Mouse (Mus musculus) T-cell, adult 2 months (primary cell): ENCODE results near the gene Lpp.

Experiments
- DNase-seq: peaks from one replicate; pipeline ENCODE4 v3.0.0; 2022; ENCODE audit warnings: low spot score

The Lpp gene

DNA sequence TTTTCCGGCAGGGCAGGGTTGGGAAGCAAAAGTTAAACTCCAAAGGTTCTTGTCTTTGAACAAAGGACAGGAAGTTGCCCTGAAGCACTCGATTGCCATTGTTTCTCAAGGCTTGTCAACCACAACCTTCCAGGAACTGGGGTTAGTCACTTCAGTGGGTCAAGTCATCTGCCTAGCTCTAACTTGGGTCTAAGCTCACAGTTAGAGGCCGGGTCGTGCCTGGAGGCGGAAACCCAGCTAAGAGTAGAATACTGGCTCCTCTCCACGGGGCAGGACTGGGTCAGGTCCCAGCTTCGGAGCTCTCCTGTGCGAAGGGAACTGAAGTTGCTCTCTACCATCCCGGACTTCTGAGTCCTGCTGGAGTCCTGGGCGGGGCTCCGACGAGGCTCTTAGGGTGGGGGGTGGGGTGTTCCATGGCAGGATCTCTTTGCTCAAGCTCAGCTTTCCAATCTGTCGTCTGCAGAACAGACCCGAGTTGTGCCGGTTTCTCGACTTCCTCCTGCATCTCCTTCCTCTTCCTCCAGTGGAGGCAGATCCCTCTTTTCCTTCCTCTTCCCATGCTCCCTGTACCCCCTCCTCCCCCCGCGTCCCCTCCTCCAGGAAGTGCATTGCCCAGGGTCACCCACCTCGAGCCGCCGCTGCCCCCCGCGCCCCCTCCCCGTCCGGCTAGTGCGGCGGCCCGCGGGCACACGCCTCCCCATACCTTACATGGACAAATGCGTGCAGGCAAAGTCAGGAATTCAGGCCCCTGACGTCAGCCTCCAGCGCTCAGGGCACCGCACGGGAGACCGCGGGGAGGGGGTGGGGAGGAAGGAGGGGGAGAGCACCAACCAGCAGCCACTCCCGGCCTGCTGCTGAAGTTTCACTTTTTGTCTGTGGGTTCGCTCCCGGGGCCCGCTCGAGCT, at the start of gene Lpp:
Gene Lpp (plus strand): TSS at position 857 of the 905 bp plus-strand sequence.
- DNase-seq, result peak; percentile 62

DNA sequence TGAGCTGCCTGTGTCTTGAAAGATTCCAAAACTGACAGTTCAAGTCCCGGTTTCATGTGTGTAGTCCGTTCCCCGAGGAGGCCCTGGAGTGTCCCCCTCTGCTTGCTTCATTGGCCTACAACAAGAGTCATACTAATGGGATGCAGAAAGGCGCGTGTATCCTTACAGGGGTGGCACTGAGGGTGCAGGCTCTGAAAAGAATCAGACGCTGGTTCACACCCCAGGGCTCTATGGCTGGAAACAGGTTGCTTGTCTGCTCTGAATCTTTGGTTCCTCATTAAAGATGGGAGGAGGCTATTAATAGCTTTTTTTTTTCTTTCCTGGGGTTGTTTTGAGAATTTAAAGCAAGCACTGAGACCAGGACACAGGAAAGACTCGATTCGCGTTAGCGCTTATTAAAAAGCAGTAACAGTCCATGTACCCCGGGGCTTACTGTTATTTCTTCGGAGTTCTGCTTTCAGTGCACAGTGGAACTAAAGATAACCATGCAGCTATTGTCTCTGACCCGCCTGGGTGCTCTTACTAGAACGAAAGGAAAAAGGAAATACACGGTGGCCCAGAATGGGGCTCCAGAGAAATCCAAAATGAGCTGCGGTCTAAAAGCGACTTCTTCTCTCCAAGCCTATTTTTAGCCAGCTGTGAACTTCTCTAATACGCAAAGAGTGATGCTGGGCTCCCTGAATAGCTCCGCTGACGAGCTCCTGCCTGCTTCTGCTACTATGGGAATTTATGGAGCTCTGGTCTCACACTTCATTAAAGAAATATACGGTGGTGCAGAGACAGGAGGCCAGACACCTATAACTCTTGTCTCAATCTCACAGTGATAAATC, 45.5 kb upstream of the Lpp start:
- DNase-seq, result no peak

DNA sequence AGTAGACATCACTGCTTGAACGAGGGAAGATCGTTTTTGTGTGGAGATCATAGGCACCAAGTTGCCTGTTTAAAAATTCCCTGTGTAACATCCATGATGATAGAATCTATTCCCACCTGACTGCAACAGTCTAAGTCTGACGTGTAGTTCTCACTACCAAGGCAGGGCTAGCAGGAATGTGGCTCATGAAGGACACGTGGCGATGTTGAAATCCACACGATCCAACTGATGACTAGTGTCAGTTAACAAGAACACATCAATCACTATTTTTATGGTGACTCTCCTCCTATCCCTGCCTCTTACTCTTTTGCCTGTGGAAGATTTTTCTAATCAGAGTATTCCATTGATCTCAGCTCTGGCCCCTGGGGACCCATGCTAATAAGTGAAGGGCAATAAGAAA, 43.0 kb upstream of the Lpp start:
- DNase-seq, result no peak

DNA sequence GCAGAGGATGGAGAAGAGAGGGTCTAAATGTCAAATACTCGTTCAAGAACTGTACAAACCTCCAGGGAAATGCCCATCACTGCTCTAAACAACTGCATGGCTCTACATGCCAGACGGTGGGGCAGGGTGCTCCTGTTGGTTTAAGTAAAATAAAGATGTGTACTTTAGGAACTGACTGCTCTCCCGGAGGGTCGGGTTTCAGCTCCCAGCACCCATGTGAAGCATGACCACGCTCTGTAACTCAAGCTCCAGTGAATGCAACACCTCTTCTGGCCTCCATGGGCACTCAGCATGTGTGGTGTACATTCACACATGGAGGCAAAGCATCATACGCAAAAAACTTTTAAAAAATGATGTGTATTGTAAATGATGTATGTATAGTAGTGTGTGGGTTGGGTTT, 42.6 kb upstream of the Lpp start:
- DNase-seq, result no peak

DNA sequence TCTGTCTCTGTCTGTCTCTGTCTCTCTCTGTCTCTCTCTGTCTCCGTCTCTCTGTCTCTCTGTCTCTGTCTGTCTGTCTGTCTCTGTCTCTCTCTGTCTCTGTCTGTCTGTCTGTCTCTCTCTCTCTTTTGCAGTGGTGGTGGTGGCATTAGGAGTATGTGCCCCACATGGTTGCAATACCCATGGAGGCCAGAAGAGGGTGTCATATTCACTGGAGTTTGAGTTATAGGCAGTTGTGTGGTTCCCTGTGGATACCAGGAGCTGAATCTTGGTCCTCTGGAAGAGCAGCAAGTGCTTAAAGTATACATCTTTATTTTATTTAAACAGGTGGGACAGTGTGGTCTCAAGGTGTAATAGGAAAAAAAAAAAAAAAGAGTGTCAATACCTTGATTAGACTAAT, 41.5 kb upstream of the Lpp start:
- no peak for DNase-seq

DNA sequence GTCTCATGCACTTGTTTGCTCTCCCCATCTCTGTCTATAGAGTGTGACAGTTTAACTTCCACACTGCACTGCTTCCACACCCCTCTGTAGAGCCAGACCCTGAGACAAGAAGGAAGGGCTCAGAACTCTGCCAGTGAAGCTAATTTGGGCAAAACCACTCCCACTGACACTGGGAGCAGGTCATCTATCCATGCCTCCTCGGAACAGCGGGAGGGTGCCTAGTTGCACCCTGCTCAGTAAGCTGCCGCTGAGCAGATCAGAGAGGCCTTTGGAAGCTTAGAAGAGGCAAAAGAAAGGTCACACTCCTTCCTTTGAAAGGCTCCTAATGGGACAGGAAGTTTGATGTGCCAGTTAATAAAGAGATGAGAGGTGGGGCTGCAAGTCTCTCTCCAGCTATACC, 39.5 kb upstream of the Lpp start:
- no peak for DNase-seq

DNA sequence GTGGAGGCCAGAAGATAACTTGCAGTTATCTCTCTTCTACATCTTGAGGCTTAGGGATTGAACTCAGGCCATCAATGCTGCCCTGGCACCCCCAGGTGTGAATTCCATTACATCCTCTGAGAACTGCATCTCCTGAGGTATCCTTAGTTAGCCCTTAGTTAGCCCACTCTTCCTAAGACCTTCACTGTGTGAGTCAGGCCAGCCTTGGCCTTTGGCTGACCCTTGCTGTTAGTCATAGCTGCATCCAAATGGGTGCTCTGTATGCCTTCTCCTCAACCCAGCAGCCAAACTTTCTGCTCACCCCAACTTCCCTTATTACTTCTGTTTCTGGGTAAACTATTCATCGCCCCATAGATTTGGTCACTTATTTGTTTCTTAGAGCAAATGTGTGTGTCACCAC, 31.6 kb upstream of the Lpp start:
- DNase-seq, result no peak

DNA sequence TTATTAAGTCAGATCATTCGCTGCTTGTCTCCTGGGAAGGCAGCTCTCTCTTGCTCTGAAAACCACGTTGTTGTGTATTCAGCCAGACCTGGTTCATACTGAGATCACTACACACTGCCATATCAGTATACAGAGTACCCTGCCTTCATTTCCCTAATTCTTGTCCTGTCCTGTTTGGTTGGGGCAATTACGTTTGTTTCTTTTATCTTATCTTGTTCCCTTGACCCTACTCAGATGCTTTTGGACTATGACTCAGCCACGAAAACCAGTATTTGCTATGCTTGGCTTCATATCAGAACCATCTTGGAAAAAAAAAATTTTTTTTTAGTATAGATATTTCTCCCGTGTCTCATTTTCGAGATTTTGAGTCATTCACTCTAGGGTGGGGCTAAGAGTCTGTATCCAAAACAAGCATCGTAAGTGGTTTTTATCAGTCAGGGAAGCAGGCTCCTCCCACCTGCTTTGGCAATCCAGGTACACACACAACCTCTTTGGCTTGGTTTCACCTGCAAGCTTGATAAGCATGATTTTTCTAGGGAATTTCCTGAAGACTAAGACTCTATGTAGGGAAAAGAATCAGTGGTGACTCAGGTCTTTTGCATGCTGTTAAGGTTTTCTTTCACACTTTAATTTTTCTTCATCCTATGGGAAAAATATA, 29.1 kb upstream of the Lpp start:
- no peak for DNase-seq

DNA sequence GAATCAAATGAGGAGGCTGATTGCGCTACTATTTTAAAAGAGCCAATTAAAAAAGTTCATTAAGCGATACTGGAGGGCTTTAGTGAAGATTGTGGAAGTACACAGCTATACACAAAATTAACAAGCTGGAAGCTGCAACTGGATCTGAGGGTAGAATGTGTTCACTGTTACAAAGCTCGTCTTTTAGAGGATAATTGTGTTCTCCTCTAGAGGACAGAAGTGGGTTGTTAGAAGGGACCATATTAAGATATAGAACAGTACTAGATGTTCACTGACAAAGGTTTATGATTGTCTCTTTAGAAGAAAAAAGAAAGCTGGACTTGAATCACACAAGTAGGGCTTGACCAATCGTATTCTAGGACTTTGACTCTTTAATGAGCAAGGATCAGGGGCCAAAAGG, 27.4 kb upstream of the Lpp start:
- DNase-seq, result no peak

DNA sequence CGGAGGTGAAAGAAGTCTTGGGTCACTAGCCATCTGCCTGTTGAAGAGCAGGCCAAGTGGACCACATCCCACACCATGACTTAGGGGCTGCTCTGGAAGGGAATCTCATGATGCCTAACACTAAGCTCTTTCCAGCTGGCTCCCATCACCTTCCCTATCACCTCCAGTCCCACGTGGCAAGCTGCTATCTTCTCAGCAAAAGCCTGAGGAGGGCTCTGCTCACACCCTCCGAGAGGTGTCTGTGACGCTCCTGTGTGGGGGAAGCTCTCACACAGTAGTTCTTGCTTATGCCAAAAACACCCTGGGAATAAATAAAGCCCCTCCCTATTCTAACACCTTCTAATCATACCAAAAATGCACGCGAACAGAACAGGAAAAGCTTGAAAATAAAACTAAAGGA, 26.2 kb upstream of the Lpp start:
- no peak for DNase-seq

DNA sequence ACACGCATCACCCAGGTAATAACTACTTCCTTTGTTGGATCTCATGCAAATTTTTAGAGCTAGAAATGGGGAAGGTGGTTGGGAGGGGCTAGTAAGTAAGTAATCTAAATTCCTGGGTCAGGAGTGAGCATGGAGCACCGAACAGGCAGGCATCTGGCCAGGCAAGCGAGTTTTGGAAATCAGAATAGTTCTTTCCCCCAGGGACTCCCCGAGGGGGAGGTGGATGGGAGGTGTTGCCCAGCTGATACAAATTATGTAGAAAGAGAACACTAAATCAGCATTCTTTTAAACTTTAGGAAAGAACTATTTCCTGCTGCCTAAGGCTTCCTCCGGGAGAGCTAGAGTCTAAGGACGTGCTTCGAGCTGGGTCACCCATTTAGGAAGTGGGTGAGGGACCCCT, 25.8 kb upstream of the Lpp start:
- DNase-seq, result no peak

DNA sequence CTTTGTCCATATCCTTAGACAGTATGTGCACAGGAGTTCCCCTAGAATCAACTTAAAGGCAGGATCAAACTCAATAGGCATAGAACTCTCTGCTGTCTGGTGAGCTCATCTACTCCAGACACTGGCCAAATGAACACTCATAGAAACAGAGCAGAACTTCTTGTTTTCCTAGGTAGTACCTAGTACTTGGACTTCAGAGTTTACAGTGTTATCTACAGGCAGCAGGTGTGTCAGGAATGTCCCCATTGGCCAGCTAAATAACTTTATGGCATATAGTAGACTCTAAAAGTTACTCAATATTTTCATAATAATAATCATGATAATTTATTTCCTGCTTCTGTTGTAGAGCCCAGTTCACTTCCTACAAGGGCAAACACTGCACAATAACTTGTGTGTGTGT, 16.8 kb upstream of the Lpp start:
- DNase-seq, result no peak

DNA sequence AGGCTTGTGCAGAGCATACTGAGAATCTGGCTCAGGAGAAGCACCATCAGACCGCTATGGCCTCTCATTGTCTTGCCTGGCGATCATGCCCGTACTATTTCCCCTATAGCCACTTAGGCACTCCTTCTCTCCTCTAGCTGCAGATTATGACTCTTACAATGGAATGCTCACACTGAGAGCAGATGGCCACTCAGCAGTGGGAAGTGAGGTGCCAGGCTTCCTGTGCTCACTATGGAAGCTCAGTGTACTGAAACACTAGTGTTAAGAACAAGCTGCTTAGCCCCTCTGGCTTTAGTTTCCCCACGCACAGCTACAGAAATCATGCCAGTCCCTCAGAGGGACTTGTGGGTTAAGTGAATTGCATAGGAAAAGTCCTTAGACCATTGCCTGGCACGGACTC, 2.7 kb upstream of the Lpp start:
- no peak for DNase-seq

DNA sequence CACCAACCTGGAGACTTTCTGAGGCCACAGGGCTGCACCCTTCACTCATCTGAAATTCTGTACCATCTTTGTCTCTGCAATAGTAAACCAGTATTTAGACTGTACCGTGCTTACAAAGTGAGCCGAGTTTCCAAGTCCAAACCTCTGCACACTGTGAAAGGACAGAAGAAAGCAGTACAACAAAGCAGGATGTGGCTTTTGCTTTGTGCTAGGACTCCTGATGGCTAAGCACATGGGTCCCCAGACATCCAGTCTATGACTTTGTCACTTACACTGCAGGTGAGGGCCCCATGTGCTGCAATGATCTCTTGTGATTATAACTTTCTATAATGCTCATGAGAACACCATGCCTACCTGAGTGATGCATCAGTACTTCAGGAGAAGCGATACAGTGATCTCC, 2.2 kb upstream of the Lpp start:
- DNase-seq, result peak; percentile 23

DNA sequence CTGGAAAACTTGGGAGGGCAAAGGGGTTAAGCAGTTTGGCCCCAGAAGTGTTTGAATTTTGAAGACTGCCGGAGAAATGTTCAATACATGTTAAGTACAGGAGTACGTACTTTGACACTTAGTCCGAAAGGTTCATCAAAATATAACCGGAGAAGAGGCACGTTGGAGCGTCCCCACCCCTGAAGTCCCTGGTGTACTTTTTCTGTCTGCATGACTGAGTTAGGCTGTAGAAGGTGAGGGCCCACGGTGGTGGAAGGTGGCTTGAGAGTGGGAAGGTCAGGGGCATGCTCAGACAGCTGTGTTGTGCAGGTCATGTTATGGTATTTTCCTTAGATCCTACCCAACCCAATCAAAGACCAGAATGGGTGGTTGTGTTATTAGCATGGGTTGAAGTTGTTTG, 1.4 kb upstream of the Lpp start:
- DNase-seq, result no peak

DNA sequence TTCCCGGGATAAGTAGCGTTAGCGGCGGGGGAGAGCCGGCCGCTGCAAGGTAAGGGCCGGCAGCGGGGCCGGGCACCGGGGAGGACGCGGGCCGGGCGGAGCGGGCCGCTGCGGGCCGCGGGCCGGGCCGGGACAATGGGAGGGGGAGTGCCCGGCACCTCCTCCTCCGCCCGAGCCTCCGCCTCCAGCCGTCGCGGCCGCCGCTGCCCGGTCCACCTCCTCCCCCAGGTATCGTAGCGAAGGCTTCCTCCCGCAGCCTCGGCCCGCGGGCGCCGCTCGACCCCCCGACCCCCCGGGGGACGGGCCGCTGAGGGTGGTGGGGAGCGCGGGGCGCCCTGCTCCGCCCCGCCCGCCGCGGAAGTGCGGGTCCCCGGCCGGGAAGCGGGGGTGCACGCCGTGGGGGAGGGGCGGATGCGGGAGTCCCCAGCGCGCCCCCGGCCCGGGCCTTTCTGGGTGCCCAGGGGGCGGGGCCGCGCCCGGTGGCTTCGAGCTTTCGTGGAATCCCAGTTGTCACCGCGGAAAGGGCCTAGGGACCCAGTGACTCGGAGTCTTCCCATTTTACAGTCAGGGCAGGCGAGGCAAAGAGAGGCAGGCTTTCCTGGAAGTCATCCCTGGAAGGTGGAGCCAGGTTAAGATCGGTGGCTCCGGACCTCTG, 376 bp downstream of the Lpp start:
- peak; percentile 54 for DNase-seq

DNA sequence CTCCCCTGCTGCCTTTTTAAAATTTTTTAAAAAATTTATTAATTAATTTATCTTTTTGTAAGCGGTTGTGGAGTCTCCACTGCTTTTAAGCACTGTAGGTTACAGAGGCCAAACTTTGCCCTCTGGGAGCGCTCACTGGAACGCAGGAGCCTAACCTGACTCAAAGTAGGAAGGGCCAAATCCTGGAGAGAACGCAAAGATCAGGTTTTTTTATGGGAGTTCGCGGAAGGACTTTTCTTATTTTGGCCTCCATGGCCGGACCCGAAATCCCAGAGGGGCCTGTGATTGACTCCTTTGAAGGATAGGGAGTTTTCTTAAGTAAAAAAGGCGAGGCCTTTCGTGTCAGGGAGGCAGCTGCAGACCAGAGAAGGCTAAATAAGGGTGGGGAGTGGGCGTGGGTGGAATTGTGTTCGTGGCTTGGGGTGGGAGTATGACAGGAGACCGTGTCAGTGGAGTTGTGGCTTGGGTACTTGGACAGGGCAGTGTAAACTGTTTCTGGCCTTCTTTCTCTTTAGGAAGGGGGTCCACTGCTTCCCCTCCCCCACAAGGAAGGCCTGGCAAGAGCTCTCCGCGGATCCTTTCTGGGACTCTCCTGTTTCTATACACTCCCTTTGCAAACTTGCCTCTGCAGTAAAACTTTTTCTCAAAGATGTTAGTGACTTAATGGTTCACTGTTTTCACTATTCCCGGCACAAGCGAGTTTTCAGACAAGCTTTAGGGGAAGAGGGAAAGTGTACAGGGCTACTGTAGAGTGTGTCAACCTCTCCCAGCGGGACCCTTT, 1.1 kb downstream of the Lpp start:
- no peak for DNase-seq

DNA sequence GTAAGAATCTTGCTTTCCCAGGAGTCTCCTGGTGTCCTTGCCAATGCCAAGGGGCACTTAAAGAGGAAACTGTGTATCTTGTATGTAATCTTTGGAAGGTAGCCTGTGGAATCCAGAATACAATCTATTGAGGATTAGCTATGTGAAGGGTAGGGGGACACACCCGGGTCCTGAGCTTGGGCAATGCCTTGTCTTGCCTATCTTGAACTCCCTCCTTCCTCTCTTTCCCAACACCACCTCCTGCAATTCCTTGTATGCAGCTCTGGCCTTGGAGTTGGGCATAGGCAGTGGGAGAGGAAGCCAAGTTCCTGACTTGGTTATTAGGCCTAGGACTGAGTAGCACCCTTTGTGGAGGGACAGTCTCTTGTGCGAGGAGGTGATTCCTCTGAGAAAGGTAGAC, 1.8 kb downstream of the Lpp start:
- no peak for DNase-seq

DNA sequence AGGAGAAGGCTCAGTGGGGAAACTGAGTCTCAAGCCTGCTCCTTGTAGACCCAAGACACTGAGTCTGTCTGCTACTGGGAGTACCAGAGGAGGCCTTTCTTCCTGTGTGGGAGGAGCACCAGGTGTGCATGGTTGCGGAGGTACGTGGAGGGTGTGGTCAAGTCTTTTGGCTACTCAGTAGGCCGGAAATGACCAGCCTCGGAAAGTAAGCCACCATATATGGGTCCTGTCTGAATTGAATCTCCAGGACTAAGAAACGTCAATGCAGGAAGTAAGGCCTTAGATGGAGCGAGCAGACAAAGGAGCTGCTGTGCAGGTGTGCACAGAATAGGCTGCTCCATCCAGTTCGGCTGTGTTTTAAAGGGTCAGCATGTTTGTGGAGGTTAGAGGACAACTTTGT, 3.2 kb downstream of the Lpp start:
- DNase-seq, result no peak

DNA sequence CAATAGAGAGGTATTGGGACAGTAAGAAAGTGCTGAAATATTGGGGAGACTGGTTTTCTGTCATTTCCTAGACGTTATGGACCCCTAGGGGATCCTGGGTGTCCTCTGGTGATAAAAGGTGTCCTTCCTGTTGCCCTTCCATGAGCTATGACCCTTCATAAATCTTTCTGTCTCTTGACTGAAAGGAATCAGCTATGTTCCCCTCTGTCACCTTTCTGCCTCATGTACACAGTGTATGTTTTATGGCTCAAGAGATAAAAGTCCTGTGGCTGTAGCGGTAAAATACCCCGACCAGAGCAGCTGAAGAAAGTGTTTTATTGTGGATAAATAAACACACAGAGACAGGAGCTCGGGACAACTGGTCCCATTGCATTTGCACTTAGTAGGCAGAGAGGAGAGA, 5.2 kb downstream of the Lpp start:
- no peak for DNase-seq

DNA sequence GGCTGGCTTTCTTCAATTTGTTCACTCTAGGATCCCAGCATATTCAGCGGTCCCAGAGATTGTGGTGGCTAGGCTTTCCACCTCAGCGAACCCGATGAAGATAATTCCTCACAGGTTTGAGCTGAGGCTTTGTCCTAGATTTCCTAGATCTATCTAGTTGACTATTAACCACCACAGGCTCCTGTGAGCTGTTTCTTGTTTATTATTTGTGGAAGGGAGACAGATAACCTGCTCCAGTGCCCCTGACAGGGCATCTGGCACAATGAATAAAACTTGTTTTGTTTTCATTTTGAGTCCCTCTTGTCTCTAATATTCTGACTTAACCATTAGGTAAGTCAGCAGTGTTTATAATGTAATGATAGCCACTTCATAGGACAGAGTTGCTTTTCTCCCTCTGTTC, 5.6 kb downstream of the Lpp start:
- no peak for DNase-seq

DNA sequence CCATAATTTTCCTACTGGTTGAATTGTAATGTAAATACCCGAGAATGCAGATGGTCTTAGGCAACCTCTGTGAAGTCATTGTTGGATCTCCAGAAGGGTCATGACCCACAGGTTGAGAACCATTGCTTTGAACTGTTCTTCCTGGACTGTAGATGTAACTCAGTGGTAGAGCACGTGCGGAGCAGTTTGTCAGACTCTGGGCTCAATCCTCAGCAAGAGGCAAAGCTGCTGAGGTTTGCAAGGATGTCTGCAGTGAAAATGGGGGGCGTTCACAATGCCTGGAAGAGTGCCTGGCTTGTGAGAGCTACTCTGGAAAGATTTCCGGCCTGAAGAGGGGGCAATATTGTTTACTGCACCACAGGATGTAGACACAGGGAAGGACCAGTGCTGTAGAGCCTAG, 6.2 kb downstream of the Lpp start:
- DNase-seq, result no peak
